Mouse (Mus musculus): Measurements from ENCODE around the gene Dip2b. TPM values are rescaled to one million over a fixed set of nuclear protein-coding genes. Genes with fewer than 3 reads are reported as not detected.

Dip2b gene
- 7.4 TPM for polyA plus RNA-seq (2012; fragmentation: generic; extraction: Trizol)
- long read RNA-seq, experiment 1, partial matches to known transcripts, result 0 of 1 reads
- long read RNA-seq, experiment 1, other reads (novel, unspliced or antisense), result 1 of 1 reads
- long read RNA-seq, experiment 2, full-length matches to known transcripts, result 1 of 23 reads
- long read RNA-seq, experiment 2, partial matches to known transcripts, result 6 of 23 reads
- long read RNA-seq, experiment 2, other reads (novel, unspliced or antisense), result 16 of 23 reads

GRCm38 (mm10) chr15:100038470-100038971, at the start of gene Dip2b:
Dip2b (plus strand) TSS chr15:100038664.
- H3K79me2 ChIP-seq (ENCODE audit: control insufficient read depth, insufficient read depth), result peaks cover 47% of the 10 kb centered on the region
- TF ChIP-seq MAX (IDR thresholded peaks at IDR 0.05), result peak; percentile 72
- TF ChIP-seq CEBPB (IDR thresholded peaks at IDR 0.05; ENCODE audit: low read depth), result no peak
- peak; percentile 100 for TF ChIP-seq CTCF (IDR thresholded peaks at IDR 0.05; ENCODE audit: control insufficient read depth, insufficient read depth, insufficient read length)
- TF ChIP-seq USF1 (IDR thresholded peaks at IDR 0.05; ENCODE audit: low read depth), result peak; percentile 86
- no peak for TF ChIP-seq FOSL1 (IDR thresholded peaks at IDR 0.05; ENCODE audit: insufficient read depth, low read length, poor library complexity, severe bottlenecking)
- no peak for TF ChIP-seq MYOG (IDR thresholded peaks at IDR 0.05; ENCODE audit: control insufficient read depth, extremely low read depth, insufficient read length)
- no peak for TF ChIP-seq MYOD1 (IDR thresholded peaks at IDR 0.05; ENCODE audit: control insufficient read depth, insufficient read length, low read depth)
- H3ac ChIP-seq (ENCODE audit: control insufficient read depth, insufficient read length, low read depth), result peak within 1 kb of the TSS; percentile 90
- H3K36me3 ChIP-seq (ENCODE audit: control insufficient read depth, insufficient read depth), result no peaks in the 10 kb centered on the region
- no peaks in the 10 kb centered on the region for H3K27me3 ChIP-seq (ENCODE audit: control insufficient read depth, insufficient read depth, insufficient read length)
- H3K4me3 ChIP-seq (ENCODE audit: insufficient read depth, poor library complexity, severe bottlenecking), result peak within 1 kb of the TSS; percentile 68
- H3K79me3 ChIP-seq (ENCODE audit: low read depth), result peaks cover 11% of the 10 kb centered on the region

- peaks cover 1% of the 10 kb centered on the region for H3K79me3 ChIP-seq (ENCODE audit: low read depth)
- no peak overlapping the region for H3K4me3 ChIP-seq (ENCODE audit: insufficient read depth, poor library complexity, severe bottlenecking)
- H3ac ChIP-seq (ENCODE audit: control insufficient read depth, insufficient read length, low read depth), result no peak overlapping the region
- peaks cover 3% of the 10 kb centered on the region for H3K79me2 ChIP-seq (ENCODE audit: control insufficient read depth, insufficient read depth)
- H3K27me3 ChIP-seq (ENCODE audit: control insufficient read depth, insufficient read depth, insufficient read length), result no peaks in the 10 kb centered on the region
- TF ChIP-seq USF1 (IDR thresholded peaks at IDR 0.05; ENCODE audit: low read depth) (no peak), MYOD1 (IDR thresholded peaks at IDR 0.05; ENCODE audit: control insufficient read depth, insufficient read length, low read depth) (no peak), FOSL1 (IDR thresholded peaks at IDR 0.05; ENCODE audit: insufficient read depth, low read length, poor library complexity, severe bottlenecking) (no peak), CTCF (IDR thresholded peaks at IDR 0.05; ENCODE audit: control insufficient read depth, insufficient read depth, insufficient read length) (no peak), MAX (IDR thresholded peaks at IDR 0.05) (no peak), CEBPB (IDR thresholded peaks at IDR 0.05; ENCODE audit: low read depth) (no peak), MYOG (IDR thresholded peaks at IDR 0.05; ENCODE audit: control insufficient read depth, extremely low read depth, insufficient read length) (no peak)
- H3K36me3 ChIP-seq (ENCODE audit: control insufficient read depth, insufficient read depth), result peaks cover 100% of the 10 kb centered on the region
These were observed 45.4 kb upstream of the Dip2b start for GRCm38 (mm10) chr15:99993100-99993499.

- TF ChIP-seq CTCF (IDR thresholded peaks at IDR 0.05; ENCODE audit: control insufficient read depth, insufficient read depth, insufficient read length) (no peak), USF1 (IDR thresholded peaks at IDR 0.05; ENCODE audit: low read depth) (no peak), FOSL1 (IDR thresholded peaks at IDR 0.05; ENCODE audit: insufficient read depth, low read length, poor library complexity, severe bottlenecking) (no peak)
- no peaks in the 10 kb centered on the region for H3K79me3 ChIP-seq (ENCODE audit: low read depth)
- H3K36me3 ChIP-seq (ENCODE audit: control insufficient read depth, insufficient read depth), result peaks cover 98% of the 10 kb centered on the region
- no peak overlapping the region for H3ac ChIP-seq (ENCODE audit: control insufficient read depth, insufficient read length, low read depth)
- no peaks in the 10 kb centered on the region for H3K27me3 ChIP-seq (ENCODE audit: control insufficient read depth, insufficient read depth, insufficient read length)
- H3K4me3 ChIP-seq (ENCODE audit: insufficient read depth, poor library complexity, severe bottlenecking), result no peak overlapping the region
- H3K79me2 ChIP-seq (ENCODE audit: control insufficient read depth, insufficient read depth), result no peaks in the 10 kb centered on the region
These were observed 41.2 kb upstream of the Dip2b start for GRCm38 (mm10) chr15:99997114-99997804.

DNA sequence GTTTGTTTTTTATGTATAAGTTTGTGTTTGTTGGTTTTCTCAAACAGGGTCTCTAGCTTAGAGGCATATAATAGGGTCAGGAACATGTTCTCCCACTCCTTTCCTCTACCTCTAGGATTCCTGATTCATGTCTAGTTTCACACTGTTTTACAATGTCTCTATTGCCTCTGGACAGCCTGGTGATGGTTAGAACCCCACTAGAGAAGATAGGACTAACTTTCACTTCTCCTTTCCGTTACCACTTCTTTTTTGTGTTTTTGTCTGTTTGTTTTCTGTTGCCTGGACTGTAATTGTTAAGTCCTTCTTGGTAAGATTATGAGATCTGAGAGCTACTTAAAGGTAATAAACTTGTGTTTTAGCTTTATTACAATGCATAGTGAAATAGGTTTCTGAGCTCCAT, 39.1 kb upstream of the Dip2b start:
- Histone ChIP-seq H3K79me3 (ENCODE audit: low read depth) (no peaks in the 10 kb centered on the region), H3ac (ENCODE audit: control insufficient read depth, insufficient read length, low read depth) (no peak overlapping the region), H3K4me3 (ENCODE audit: insufficient read depth, poor library complexity, severe bottlenecking) (no peak overlapping the region), H3K27me3 (ENCODE audit: control insufficient read depth, insufficient read depth, insufficient read length) (no peaks in the 10 kb centered on the region), H3K79me2 (ENCODE audit: control insufficient read depth, insufficient read depth) (peaks cover 2% of the 10 kb centered on the region), H3K36me3 (ENCODE audit: control insufficient read depth, insufficient read depth) (peaks cover 98% of the 10 kb centered on the region)
- TF ChIP-seq USF1 (IDR thresholded peaks at IDR 0.05; ENCODE audit: low read depth) (no peak), MAX (IDR thresholded peaks at IDR 0.05) (no peak), MYOG (IDR thresholded peaks at IDR 0.05; ENCODE audit: control insufficient read depth, extremely low read depth, insufficient read length) (no peak), FOSL1 (IDR thresholded peaks at IDR 0.05; ENCODE audit: insufficient read depth, low read length, poor library complexity, severe bottlenecking) (no peak), CTCF (IDR thresholded peaks at IDR 0.05; ENCODE audit: control insufficient read depth, insufficient read depth, insufficient read length) (no peak), MYOD1 (IDR thresholded peaks at IDR 0.05; ENCODE audit: control insufficient read depth, insufficient read length, low read depth) (no peak), CEBPB (IDR thresholded peaks at IDR 0.05; ENCODE audit: low read depth) (no peak)

DNA sequence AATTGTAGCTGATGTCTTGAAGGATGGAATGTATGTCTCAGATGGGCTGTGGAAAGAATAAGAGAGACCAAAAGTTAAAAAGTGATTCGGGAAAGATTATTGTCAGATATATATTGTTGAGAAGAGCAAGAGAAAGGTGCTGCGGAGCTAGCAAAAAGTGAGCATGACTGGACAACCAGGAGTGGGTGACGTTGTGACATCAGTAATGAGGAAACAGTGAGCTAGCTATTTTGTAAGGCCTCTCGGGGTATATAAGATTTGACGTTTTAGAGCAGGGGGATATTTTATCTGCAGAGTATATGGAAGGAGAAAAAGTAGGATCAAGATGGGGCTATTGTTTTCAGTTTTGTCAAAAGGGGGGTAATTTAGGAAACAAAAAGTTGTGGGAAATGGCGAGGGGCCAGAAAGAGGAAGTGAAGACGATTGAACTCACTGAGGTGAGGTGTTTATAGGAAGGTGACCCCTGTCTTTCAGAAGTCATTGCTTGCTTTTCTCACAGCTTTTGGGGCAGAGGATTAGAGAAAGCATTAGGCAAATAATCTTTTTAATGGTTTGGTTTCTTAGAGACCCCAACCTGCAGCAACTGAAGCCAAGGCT, 33.7 kb upstream of the Dip2b start:
- Histone ChIP-seq H3K27me3 (ENCODE audit: control insufficient read depth, insufficient read depth, insufficient read length) (no peaks in the 10 kb centered on the region), H3K4me3 (ENCODE audit: insufficient read depth, poor library complexity, severe bottlenecking) (no peak overlapping the region), H3ac (ENCODE audit: control insufficient read depth, insufficient read length, low read depth) (no peak overlapping the region), H3K79me3 (ENCODE audit: low read depth) (no peaks in the 10 kb centered on the region), H3K36me3 (ENCODE audit: control insufficient read depth, insufficient read depth) (peaks cover 99% of the 10 kb centered on the region), H3K79me2 (ENCODE audit: control insufficient read depth, insufficient read depth) (peaks cover 7% of the 10 kb centered on the region)
- no peak for TF ChIP-seq MYOG (IDR thresholded peaks at IDR 0.05; ENCODE audit: control insufficient read depth, extremely low read depth, insufficient read length)
- no peak for TF ChIP-seq CTCF (IDR thresholded peaks at IDR 0.05; ENCODE audit: control insufficient read depth, insufficient read depth, insufficient read length)
- TF ChIP-seq USF1 (IDR thresholded peaks at IDR 0.05; ENCODE audit: low read depth), result no peak
- no peak for TF ChIP-seq FOSL1 (IDR thresholded peaks at IDR 0.05; ENCODE audit: insufficient read depth, low read length, poor library complexity, severe bottlenecking)
- TF ChIP-seq MYOD1 (IDR thresholded peaks at IDR 0.05; ENCODE audit: control insufficient read depth, insufficient read length, low read depth), result no peak
- TF ChIP-seq CEBPB (IDR thresholded peaks at IDR 0.05; ENCODE audit: low read depth), result no peak
- TF ChIP-seq MAX (IDR thresholded peaks at IDR 0.05), result no peak
